Mouse (Mus musculus) bone marrow, adult 2 months (tissue): ENCODE results near the gene Ahnak.

ENCODE experiments used
- CTCF ChIP-seq: fragments of 200-500 bp; IDR thresholded peaks from 2 replicates; pipeline ENCODE4 v1.5.1; 2011; ENCODE audit warnings: low read length, control low read depth; ENCODE audit not compliant: control insufficient read depth, insufficient read depth
- POLR2A ChIP-seq: fragments of 200-500 bp; IDR thresholded peaks from 2 replicates; pipeline ENCODE4 v1.6.1; 2011; ENCODE audit warnings: low read depth, mild to moderate bottlenecking, control low read depth, low read length, borderline replicate concordance; ENCODE audit not compliant: control insufficient read depth

GRCm38 (mm10) chr19:9055703-9056355 is 66.7 kb downstream of the Ahnak start:
- no peak for TF ChIP-seq POLR2A
- TF ChIP-seq CTCF = no peak
